Mouse (Mus musculus): ENCODE data around the gene Col25a1.
A peak's percentile ranks its signal among the peaks of the same experiment; 100 is the strongest.

Gene Col25a1

DNA sequence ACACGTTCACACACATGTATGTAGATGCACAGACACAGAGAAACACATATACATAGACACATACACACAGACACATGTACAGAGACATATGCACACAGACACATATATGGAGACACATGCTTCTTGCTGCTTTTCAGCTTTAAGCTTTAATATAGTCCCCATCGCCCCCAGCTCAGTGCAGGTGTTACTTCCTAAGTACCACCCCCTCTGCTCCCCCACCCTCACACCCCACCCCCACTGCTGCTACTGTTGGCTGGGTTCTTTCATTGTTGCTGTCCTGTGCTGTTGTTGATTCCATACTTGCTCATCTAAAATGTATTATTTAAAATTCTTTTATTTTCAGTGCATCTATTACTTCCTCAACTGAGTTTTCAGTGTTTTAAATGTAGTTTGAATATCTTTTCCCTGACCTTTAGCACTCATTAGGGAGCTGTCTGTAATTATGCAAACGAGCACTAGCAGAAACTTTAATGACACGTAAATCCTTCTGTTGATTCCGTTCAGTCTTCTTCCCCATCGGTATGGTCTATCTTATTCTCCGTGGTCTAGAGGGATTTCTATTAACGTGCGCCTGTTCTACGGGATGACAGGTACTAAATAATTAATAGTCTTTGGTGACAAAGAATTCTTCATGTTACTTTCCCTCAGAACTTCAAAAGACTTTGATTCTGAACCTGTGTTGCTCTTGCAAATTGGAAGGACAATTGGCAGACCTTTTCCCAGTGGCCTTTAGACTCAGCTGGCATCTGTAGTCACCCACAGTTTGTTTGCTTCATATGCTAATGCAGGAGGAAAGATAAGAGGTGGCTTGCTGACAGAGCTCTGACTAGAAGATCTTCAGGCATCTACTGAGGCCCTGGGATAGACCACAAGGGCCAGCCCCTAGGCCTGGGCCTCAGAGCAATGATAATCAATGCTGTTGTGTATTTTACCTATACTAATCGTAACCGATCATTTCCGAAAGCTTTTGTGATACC is 196.0 kb downstream of the Col25a1 start:
- no peak for DNase-seq (ENCODE audit: low spot score)

DNA sequence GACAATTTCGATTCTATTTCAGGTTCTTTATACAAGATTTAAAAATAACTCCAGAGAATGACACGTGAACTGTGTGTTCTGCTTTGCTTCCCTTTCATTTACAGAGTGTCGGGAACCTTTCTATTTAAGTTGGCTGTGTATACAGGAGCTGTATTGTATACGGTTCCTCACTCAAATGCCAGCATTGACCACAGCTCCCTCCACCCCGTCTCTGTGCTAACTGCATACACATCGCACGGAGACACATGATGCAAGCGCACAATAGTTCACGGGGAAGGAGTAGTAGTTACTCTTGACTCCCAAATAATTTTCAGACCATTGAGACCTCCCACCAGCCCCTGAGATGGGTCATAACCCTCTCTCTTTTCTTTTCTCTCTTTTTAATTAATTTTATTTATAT is 197.6 kb downstream of the Col25a1 start:
- no peak for DNase-seq (ENCODE audit: low spot score)

DNA sequence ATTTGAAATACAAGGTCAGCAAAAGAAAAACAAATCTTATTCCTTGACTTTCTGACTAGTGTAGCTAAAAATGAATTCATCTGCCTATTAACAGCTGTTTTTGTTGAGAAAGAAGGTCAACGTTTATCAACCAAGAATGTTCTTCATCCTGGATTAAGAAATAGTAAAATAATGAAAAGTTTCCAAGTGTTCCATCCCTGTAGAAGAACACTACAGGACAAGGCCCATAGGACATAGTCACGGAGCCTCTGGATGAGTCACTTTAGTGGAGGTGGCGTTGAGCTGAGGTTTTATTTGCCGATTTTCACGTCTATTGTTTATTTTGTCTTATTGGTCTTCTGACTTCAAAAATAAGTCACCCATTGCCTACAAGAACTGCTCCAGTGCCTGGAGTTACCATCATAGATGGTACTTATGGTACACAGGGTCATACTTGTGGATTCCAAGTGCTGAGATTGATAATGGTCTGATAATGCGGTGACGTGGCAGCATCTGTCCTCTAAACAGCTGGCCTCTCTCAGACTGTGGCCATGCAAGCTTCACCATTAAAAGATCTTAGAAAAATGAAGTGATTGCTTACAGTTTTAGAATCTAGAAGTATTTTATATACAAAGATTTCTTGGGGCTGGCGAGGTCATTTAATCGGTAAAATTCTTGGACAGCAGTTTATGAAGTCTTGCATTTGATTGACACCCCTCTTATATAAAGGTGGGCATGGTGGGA is 198.7 kb downstream of the Col25a1 start:
- DNase-seq (ENCODE audit: low spot score), result no peak

DNA sequence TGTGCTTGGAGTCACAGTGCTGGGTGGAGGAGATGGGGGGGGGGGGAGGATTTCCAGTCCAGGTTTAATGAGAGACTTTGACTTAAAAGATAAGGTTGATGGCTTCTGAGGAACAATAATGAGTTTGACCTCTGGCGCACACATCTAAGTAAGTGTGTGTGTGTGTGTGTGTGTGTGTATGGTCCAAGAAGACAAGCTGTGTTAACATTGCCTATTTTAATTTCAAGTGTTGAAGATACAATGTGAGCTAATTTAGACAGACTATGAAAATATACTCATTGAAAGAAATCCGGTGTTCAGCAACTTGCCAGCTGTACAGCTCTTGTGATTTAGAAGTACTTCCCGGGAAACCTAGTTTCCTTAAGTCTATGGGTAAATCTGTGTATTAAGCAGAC is 199.3 kb downstream of the Col25a1 start:
- no peak for DNase-seq (ENCODE audit: low spot score)

DNA sequence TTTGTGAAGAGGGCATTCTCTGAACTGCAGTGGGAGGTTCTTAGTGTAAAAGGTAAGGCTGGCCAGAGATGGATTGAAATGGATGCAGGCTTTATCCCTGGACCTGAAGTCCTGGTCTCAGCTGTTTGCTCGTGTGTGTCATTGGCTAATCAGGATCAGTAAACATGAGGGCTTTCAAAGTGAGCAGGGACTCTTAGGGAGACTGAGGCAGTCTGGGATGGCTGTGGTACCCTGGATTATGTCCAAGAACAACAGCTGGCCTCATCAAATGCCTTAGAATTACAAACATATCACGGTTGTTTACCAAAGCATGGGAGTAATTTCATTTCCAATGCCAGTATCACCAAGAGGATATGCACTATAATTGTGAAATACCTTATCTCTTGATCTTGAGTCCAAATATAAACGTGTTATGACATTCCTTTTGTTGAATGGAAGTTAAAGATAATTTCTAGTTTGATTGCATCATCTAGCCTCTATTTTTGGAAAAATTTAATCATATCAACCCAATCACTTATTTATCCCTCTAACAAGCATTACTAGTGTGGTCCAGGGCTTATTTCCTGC is 201.1 kb downstream of the Col25a1 start:
- no peak for DNase-seq (ENCODE audit: low spot score)

DNA sequence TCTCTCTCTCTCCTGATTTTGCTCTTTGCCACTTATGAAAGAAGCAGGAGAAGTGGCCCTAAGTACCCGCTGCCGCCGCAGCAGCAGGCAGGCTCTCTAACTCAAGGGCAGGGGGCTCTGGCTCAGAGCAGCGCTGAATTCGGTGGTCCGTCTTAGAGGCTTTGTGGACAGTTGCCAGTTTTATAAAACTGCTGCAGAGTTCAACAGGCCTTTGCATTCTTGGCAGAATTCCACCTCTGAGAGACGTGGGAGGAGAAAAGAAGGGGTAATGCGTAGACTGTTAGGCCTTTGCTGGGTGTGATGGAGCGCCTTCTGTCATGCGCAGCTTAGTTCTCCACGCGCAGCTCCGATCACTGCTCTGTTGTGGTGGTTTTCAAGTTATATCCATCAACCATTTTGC is 206.6 kb downstream of the Col25a1 start:
- DNase-seq (ENCODE audit: low spot score), result no peak

DNA sequence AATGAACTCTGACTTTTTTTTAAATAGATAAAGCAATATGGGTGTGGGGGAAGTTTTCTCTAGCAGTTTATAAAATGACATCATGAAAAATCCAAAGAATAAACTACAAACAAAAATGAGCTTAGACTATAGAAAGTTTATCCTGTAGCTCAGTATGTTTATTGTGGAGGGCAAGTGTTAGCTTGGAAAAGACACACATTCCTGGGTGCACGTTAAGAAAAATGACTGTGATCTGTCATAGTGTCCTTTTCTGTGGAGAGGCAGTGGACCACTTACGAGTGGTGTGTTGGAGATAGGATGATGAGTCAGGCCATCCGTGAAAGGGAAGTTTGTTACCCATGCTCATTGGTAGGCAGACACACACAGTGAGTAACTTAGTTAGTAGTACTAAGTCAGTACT is 207.1 kb downstream of the Col25a1 start:
- DNase-seq (ENCODE audit: low spot score), result no peak

DNA sequence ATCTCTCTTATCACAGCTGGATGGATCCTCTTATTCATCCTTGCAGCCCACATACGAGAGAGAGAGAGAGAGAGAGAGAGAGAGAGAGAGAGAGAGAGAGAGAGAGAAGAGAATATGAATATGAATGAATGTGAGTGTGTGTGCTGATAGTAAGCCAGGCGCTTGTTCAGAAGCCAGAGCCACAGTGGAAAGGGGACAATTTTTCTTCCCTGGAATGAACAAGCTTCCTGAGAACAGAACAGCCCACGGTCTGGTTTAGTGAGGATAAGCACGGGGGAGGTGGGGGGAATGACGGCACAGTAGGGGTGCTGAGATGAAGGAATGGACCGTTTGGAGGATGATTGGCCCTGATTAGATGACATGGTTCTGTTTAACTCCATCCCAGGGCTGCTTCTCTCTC is 218.9 kb downstream of the Col25a1 start:
- DNase-seq (ENCODE audit: low spot score), result no peak

DNA sequence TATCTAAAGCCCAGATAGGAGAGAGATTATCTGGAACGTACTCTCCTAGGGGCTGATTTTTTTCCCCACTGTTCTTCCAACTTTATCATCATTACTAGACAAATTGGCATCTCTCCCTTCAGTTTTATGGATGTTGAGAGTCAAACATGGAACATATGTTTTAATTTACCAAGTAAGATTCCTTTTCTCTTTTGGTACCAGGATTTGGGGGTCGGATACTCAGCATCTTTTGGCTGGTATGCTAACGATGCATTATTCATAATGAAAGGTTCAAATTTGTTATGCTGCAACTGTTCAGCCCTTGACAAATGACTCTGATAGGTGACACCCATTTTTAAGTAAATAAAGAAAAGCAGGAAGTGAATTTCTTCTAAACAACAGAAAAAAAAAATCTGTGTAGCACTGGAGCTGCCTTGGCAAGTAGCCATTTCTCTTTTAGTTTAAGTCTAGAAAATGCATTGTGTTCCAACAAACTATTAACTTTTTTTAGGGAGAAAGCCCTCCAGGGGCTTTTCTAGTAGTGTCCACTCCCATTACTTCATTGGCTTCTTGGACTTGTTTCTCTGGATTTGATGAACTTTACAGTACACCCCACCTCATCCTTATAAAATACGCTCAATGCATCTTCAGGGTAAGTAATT is 223.2 kb downstream of the Col25a1 start:
- DNase-seq (ENCODE audit: low spot score), result no peak

DNA sequence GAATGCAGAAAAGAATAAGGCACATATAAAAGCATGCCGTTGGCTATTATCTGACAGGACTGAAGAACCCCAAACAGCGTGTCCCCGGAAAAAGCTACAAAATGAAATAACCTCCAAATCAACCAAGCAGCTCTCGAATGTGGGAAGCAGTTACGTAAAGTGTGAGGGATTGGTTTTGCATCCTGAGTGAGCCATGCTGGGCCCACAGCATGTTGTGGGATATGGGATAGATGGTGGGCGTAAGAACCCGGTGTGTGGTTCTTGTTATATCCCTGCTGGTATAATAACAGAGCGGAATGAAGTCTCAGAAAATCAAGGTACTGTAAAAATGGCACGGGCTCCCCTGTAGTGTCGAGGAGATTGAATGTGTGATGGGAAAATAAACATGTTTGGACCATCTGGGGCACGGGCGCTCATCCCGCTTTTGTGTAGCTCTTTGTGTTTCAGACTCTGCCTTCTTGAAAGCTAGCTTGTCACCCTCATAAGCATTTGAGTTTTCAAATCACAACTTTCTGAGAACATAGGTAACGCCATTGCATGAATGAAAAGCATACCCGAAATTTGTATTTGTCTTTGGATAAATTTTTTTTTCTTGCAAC is 225.4 kb downstream of the Col25a1 start:
- no peak for DNase-seq (ENCODE audit: low spot score)

DNA sequence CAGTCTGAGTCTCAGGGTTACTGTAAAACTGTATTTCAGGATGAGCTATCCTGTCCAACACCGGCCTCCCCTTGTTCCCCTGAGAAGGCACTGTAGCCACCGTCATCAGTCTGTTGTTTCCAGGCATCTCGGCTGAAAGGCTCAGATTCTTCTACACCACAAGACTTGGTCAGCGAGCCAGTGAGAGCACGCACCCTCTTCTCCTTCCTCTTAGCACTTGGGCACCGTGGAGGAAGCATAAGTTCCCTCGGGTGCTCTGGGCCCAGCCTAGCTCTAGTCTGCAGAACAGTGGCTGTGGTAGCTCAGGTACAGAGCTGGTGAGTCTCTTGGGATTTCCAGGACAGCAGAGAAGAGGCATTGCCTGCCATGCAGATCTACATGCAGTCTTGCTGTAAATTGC is 229.5 kb downstream of the Col25a1 start:
- no peak for DNase-seq (ENCODE audit: low spot score)

DNA sequence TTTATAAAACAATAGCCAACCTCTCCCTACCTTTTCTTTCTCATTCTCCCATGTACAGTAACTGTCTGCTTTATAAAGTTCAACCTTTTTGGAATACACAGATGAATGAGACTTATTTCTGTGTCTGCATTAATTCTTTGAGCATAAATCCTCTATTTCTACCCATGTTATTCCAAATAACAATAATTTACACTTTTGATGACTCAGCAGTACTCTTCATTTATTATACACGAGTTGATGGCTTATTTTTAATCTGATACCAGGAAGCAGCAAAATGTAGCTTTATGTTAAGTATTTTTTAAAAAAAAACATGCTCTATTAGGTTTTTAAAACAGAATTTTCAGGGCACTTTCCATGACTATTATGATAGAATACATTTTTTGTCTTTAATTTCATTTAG is 230.6 kb downstream of the Col25a1 start:
- DNase-seq (ENCODE audit: low spot score), result no peak

DNA sequence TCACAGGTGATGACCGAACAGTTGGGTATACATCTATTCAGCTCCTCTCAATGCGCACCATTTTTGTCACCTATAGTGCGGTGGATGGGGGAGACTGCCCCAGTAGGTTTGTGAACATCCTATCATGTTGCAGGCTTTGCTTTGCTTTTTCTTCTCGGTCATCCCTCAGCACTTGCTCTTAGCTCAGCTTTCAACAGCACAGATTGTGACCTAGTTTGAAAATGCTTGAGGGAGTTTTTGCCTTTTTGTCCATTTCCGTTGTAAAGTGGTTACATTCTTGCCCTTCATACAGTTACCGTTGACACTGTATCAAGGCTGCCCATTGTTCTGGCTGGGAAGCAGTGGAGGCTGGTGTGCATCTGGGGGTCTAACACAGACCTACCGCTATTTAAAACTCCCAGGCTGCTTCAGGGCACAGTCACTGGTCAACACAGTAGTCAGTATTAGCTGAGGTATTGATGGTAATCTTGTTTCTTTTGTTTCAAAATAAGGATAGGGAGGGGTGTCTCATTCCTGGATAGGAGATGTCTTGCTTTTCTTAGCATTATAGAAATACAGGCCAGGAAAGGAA is 231.6 kb downstream of the Col25a1 start:
- no peak for DNase-seq (ENCODE audit: low spot score)

DNA sequence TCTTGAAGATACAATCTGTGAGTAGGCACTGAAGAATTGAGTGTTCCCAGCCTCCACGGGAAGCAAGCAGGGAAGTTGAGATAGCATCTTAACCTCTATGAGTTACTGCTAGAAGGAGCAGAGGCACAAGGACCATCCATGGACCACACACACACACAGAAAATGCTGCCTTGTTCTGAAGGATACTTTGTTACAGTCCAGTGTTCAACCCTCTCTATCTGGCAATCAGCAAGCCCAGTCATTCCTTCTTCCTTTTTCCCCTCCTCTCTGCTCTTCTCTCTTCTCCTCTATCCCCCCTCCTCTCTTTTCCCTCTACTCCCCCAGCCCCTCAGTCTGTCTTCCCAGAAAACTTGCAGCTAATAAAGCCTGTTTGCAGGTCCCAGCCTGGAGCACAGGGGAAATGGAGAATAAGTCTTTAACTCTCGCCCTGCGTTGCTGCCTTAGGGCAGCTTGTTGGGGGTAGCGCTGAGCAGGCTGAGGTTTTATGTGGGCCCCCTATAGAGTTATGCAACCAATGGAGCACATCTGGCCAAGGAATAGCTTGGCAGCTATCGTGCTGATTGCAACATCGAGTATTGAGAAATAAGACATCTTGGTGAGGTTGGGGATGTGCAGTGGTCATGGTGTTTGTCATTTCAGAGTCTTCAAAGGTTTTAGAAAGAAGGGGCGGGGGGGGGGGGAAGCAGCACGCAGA is 235.8 kb downstream of the Col25a1 start:
- peak; percentile 17 for DNase-seq (ENCODE audit: low spot score)

DNA sequence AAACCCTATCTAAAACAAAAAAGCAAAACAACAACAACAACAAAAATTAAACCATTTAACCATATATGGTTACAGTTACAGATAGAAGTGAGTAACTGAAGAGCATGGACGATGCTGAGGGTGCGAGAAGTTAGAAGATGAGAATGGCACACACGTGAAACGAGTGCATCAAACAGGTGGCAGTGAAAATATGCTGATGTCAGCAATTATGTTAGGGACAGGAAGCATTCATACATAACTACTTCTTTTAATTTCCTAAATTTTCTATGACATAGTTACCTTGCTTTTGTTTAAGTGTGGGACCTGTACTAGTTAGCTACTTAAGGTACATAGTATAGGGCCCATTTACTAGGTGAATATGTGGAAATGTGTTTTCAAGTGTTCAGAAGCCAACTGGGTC is 237.1 kb downstream of the Col25a1 start:
- DNase-seq (ENCODE audit: low spot score), result no peak

DNA sequence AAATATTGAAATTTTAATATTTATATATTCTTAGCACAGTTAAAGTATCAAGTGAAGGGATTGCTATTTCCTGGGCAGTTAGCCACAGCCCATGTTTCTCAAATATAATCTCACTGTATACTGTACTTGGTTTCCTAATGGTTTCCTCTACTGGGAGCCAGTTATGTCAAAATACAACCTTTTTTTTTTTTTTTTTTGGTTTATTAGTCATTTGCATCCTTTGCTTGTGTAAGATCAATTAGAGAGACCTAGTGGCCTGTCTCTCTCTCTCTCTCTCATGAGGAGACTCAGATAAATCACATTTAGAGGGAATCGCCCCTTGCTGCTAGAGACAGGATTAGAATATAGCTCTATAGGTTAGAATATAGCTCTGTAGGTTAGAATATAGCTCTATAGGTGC is 237.8 kb downstream of the Col25a1 start:
- DNase-seq (ENCODE audit: low spot score), result no peak

DNA sequence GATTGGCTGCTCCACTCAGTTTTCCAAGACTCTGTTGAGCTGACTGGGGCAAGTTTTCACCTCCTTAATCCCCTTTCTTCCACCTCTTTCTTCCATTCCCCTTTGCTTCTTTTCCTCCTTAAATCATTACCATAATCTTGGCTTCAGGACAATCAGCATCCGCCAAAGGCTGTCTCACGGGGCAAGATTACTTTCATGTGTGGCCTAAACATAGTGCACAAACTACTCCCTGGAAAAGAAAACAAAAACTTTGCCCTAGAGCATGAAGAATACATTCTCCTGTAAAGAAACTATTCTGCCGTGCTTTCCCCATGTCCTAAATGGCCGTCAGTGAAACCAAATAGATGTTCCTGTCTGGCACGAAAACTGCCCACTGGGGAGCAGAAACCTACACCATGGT is 238.9 kb downstream of the Col25a1 start:
- no peak for DNase-seq (ENCODE audit: low spot score)

DNA sequence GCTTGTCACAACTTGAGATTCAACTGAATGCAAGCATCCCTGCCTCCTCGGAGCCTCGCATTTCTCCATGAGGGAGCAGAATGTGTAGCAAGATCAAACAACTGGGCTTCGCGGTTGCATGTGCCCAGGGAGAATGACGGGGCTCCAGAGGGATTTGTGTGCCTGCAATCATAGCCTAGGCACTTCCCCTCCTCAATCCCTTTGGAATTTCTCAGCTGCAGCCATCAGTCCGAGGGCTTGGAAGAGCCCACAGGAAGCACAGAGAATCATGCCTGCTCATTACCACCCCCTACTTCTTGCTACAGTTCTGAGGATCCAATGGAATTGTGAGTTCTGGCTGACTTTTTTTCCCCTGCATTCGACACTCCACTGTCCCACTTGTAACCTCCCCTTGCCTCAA is 241.8 kb downstream of the Col25a1 start:
- no peak for DNase-seq (ENCODE audit: low spot score)

DNA sequence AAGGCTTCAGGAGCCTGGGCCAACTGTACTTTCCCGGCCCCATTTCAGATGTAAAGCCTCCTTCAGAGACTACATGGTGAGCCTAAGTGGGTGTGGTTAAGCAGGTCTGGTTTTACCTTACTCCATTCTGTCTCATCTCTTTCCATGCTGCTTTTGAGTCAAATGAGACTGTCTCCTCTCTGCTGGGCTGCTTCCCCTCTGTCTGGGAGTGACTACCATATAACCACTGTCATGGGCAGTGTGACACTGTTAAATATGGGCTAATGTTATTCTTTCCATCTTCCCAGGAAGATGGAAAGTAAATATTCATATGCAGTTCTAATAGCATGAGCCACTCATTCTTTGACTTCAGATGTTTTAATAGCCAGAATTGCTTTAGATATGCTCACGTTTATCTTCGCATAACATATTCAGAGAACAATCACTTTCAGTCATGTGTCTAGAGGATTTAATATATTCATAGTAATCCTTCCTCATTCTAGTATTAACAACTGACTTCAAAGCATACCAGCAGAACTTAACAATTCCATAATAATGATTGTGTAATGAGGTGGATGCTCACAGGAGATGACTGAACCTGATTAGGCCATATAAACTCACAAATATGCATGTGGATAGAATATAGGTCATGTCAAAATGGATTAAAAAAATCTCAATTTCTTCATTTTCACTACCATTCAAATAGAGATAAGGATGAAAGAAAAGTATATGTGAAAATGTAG is 243.5 kb downstream of the Col25a1 start:
- DNase-seq (ENCODE audit: low spot score), result no peak

DNA sequence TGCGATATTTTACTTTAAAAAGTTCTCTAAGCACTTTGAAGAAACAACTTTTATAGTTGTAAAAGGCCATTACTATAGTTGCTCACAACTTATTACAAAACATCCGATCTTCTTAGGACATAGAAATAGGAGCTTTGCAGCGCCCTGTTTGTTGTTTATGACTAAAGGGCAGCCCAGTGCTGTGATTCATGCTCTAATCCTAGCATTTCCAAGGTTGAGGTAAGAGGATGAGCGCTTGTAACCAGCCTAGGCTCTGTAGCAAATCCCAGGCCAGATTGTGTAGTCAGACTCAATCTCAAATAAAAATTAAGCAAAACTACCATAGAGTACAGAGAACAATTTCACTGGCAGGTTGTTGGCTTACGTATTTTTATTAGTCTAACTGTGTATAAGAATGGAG is 246.5 kb downstream of the Col25a1 start:
- no peak for DNase-seq (ENCODE audit: low spot score)

DNA sequence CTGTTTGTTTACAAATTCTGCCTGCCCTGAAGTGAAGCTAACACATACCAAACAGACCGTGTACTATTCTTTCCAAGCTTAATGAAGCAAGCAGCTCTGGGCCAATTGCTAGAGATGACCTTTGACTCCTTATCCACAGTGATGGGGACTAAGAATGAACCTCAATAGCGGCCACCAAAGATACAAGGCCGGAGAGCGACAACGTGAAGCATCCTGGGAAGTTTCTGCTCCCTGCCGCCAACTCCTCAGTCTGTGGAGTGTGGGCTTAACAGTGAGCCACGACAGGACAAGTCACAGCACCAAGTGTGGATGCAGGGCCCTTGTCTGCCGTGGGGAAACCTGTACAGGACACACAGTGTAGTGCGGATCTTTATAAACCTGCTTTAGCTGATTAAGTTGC is 247.3 kb downstream of the Col25a1 start:
- DNase-seq (ENCODE audit: low spot score), result no peak

All from lung, postnatal 25 days (tissue).